Mouse (Mus musculus) liver, embryonic 14.5 days (tissue): ENCODE data around the gene Ercc8.

Source experiments
- CTCF ChIP-seq: IDR thresholded peaks from 2 replicates; pipeline ENCODE4 v1.5.1; 2016; ENCODE audit warnings: antibody characterized with exemption, low read depth, control low read depth
- EP300 ChIP-seq: IDR thresholded peaks from 2 replicates; pipeline ENCODE4 v1.6.1; 2016; ENCODE audit warnings: antibody characterized with exemption, low read depth

DNA sequence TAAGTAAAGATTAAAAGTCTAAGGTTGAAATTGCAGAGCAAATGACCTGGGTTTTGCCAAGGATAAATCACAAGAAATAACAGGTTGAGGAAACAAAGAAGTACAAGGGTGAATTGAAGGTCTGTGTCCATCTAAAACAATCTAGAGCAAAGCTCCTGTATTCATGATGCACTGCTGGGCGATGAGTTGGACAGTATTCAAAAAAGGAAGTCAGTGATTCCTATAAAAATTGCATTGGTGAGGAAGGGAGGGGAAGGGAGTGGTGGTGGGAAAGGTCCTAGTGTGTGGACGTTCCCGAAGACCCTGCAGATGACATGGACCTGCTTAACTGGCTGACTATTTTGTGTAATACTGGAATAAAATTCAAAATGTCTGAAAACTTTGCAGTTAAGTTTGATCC lies 6.1 kb downstream of the Ercc8 start:
- TF ChIP-seq CTCF (no peak), EP300 (no peak)
